Mouse (Mus musculus) mouse embryonic stem cell (cell line): ENCODE measurements around the gene Dcst1.

Source experiments
- in situ Hi-C, 2 experiments: fragments of 300-500 bp; cut with MboI; formaldehyde crosslinking; loops; 1 replicate in 1 of 2; 3 replicates in 1 of 2; pipeline ENCODE4 v1.14.3; 2019 to 2020; ENCODE audit warnings: low sequenced_read_pairs in 2 of 2, low pct_unique_long_range_greater_than_20kb in 1 of 2, mixed read lengths in 1 of 2; ENCODE audit not compliant: unreplicated experiment in 1 of 2

Dcst1 gene

GRCm38 (mm10) chr3:89319591-89320350 lies 45.3 kb downstream of the Dcst1 start:
- in situ Hi-C loops = loop anchor here in 1 of 2 experiments (10.0 kb wide), 1 partner anchor 165 kb away; no protein-coding TSS in a partner anchor

- in situ Hi-C loops = loop anchor here in 1 of 2 experiments (10.0 kb wide), 1 partner anchor 166 kb away; no protein-coding TSS in a partner anchor
Measured at GRCm38 (mm10) chr3:89318971-89319590, 46.0 kb downstream of the Dcst1 start.

- in situ Hi-C loops = loop anchor here in 1 of 2 experiments (10.0 kb wide), 1 partner anchor 166 kb away; no protein-coding TSS in a partner anchor
Measured at GRCm38 (mm10) chr3:89318316-89318715, 46.7 kb downstream of the Dcst1 start.

- in situ Hi-C loops = loop anchor here in 1 of 2 experiments (10.0 kb wide), 1 partner anchor 168 kb away; no protein-coding TSS in a partner anchor
Measured at GRCm38 (mm10) chr3:89317246-89317645, 47.8 kb downstream of the Dcst1 start.

- in situ Hi-C loops = loop anchor here in 1 of 2 experiments (10.0 kb wide), 1 partner anchor 168 kb away; no protein-coding TSS in a partner anchor
Measured at GRCm38 (mm10) chr3:89316833-89317232, 48.2 kb downstream of the Dcst1 start.

GRCm38 (mm10) chr3:89315930-89316831 lies 48.9 kb downstream of the Dcst1 start:
- in situ Hi-C loops = loop anchor here in 1 of 2 experiments (10.0 kb wide), 1 partner anchor 169 kb away; no protein-coding TSS in a partner anchor

GRCm38 (mm10) chr3:89315195-89315929 lies 49.7 kb downstream of the Dcst1 start:
- in situ Hi-C loops = loop anchor here in 1 of 2 experiments (10.0 kb wide), 1 partner anchor 169 kb away; no protein-coding TSS in a partner anchor

- in situ Hi-C loops = loop anchor here in 1 of 2 experiments (10.0 kb wide), 1 partner anchor 170 kb away; no protein-coding TSS in a partner anchor
Measured at GRCm38 (mm10) chr3:89314791-89315190, 50.3 kb downstream of the Dcst1 start.

GRCm38 (mm10) chr3:89314340-89314739 lies 50.7 kb downstream of the Dcst1 start:
- in situ Hi-C loops = loop anchor here in 1 of 2 experiments (10.0 kb wide), 1 partner anchor 170 kb away; no protein-coding TSS in a partner anchor

- in situ Hi-C loops = no loop called here
Measured at GRCm38 (mm10) chr3:89308089-89308488, 57.0 kb downstream of the Dcst1 start.

GRCm38 (mm10) chr3:89305551-89306325 lies 59.3 kb downstream of the Dcst1 start:
- in situ Hi-C loops = no loop called here

- in situ Hi-C loops = no loop called here
Measured at GRCm38 (mm10) chr3:89305105-89305504, 59.9 kb downstream of the Dcst1 start.

GRCm38 (mm10) chr3:89304440-89304839 lies 60.6 kb downstream of the Dcst1 start:
- in situ Hi-C loops = no loop called here

- in situ Hi-C loops = no loop called here
Measured at GRCm38 (mm10) chr3:89300514-89300913, 64.5 kb downstream of the Dcst1 start.
